Mouse (Mus musculus) myocyte (in vitro differentiated cells): ENCODE measurements around the gene Abhd14b.

ENCODE experiments used
- CEBPB ChIP-seq: IDR thresholded peaks from 2 replicates; pipeline ENCODE4 v1.6.1; 2011; ENCODE audit warnings: mild to moderate bottlenecking, moderate library complexity; ENCODE audit not compliant: poor library complexity, insufficient read depth, severe bottlenecking
- MAX ChIP-seq: IDR thresholded peaks from one replicate; pipeline ENCODE4 v1.6.1; 2011; ENCODE audit warnings: low read depth, mild to moderate bottlenecking, control low read depth
- MYOD1 ChIP-seq, 3 experiments: IDR thresholded peaks; one replicate each; pipeline ENCODE4 v1.6.1; 2011; ENCODE audit warnings: control low read depth in 2 of 3, low read depth in 2 of 3, mild to moderate bottlenecking in 2 of 3, moderate library complexity in 1 of 3; ENCODE audit not compliant: insufficient read length in 2 of 3, control insufficient read depth in 1 of 3
- POLR2A ChIP-seq: IDR thresholded peaks from one replicate; pipeline ENCODE4 v1.6.1; 2011; ENCODE audit warnings: low read depth, mild to moderate bottlenecking, control low read depth, moderate library complexity; ENCODE audit not compliant: insufficient read length
- POLR2AphosphoS2 ChIP-seq: IDR thresholded peaks from one replicate; pipeline ENCODE4 v1.6.1; 2011; ENCODE audit warnings: low read depth, control low read depth; ENCODE audit not compliant: insufficient read length
- TCF12 ChIP-seq: IDR thresholded peaks from one replicate; pipeline ENCODE4 v1.6.1; 2011; ENCODE audit warnings: mild to moderate bottlenecking, control low read depth; ENCODE audit not compliant: poor library complexity, insufficient read depth, severe bottlenecking
- TCF3 ChIP-seq: IDR thresholded peaks from one replicate; pipeline ENCODE4 v1.6.1; 2011; ENCODE audit warnings: low read depth, control low read depth; ENCODE audit not compliant: insufficient read length
- USF1 ChIP-seq: IDR thresholded peaks from one replicate; pipeline ENCODE4 v1.6.1; 2011; ENCODE audit warnings: low read depth, mild to moderate bottlenecking, control low read depth, moderate library complexity

DNA sequence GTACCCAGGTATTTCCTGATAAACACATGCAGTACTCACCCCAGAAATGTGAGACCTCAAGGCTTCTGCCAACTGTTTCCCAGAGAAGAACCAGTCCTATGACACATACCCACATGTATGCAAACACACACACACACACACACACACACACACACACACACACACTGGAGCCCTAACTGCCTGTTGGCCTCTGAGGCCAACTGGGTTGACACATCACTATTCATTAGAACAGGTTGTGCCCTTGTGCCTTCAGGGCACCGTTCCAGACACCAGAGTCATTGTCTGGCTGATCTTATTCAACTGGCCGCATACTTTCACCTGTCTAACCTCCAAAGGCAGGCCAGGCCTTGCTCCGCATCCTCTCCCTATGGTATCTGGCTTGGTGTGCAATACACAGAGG is 35.0 kb upstream of the Abhd14b start:
- TF ChIP-seq MYOD1 (IDR thresholded peaks at IDR 0.05; ENCODE audit: control insufficient read depth in 1 of 3, insufficient read length in 2 of 3, low read depth in 2 of 3) (peak in 1 of 3 experiments; percentile 43), MAX (no peak), USF1 (no peak), POLR2A (no peak), POLR2AphosphoS2 (no peak), TCF3 (no peak), TCF12 (no peak), CEBPB (no peak)
